Comparison of ENCODE assay signal across 8 mouse cellular contexts in the genomic region with DNA sequence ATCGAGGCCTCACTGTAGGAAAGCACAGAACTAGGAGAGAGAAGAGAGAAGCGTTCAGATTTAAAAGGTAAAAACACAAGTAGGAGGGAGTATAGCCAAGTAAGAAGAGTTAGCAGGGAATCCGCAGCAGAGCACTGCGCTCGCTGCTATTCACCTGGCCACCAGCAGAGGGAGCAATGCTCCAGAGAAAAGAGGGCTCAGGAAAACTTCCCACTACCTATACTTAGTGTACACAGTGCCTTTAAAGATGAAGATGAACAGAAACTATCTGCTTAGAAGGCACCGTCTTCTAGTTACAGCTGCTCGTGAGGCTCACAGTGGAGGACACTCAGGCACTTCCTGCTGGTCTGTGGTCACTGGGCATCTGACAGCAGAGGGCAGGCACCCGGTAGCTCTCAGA. TPM values are rescaled to one million over a fixed set of nuclear protein-coding genes. Genes with fewer than 3 reads are reported as not detected.
DNase-seq lines count a peak whose midpoint lies in the region; ATAC-seq lines count a peak whose summit lies in the region.

No protein-coding gene starts in this region.

- DNase-seq in forebrain, embryonic 10.5 days (ENCODE audit: extremely low spot score, low spot score), result peak; percentile 66
- DNase-seq in c-Kit-positive CD71-positive TER-119-negative erythroid progenitor cells, embryonic 14.5 days (ENCODE audit: low read depth), result peak; percentile 54
- DNase-seq in forebrain, embryonic 14.5 days (ENCODE audit: low spot score), result peak; percentile 79
- peak; percentile 59 for DNase-seq in left cerebral cortex, adult 11 months (ENCODE audit: low spot score)
- peak; percentile 72 for DNase-seq in midbrain, embryonic 10.5 days (ENCODE audit: low spot score)
- peak; percentile 40 for DNase-seq in spleen, adult 12 weeks (ENCODE audit: low spot score)

- no peak overlapping the region for H3K4me2 ChIP-seq in forebrain, embryonic 12.5 days
- H3K4me2 ChIP-seq in forebrain, embryonic 14.5 days (ENCODE audit: low read length), result no peak overlapping the region
- H3K4me2 ChIP-seq in hindbrain, embryonic 16.5 days (ENCODE audit: low read length), result no peak overlapping the region

- no peaks in the 10 kb centered on the region for H3K27me3 ChIP-seq in forebrain, embryonic 10.5 days (ENCODE audit: poor library complexity, severe bottlenecking)
- H3K27me3 ChIP-seq in forebrain, embryonic 12.5 days, result no peaks in the 10 kb centered on the region
- no peaks in the 10 kb centered on the region for H3K27me3 ChIP-seq in forebrain, embryonic 14.5 days (replicated peaks; ENCODE audit: control insufficient read depth, insufficient read depth, low read length)
- H3K27me3 ChIP-seq in hindbrain, embryonic 16.5 days (replicated peaks; ENCODE audit: control insufficient read depth, insufficient read depth, low read length), result no peaks in the 10 kb centered on the region
- H3K27me3 ChIP-seq in midbrain, embryonic 10.5 days (ENCODE audit: low read depth, poor library complexity, severe bottlenecking), result no peaks in the 10 kb centered on the region

- H3K36me3 ChIP-seq in forebrain, embryonic 10.5 days (replicated peaks), result peaks cover 65% of the 10 kb centered on the region
- peaks cover 62% of the 10 kb centered on the region for H3K36me3 ChIP-seq in forebrain, embryonic 12.5 days (replicated peaks)
- peaks cover 68% of the 10 kb centered on the region for H3K36me3 ChIP-seq in forebrain, embryonic 14.5 days (ENCODE audit: control insufficient read depth, insufficient read depth, low read length)
- H3K36me3 ChIP-seq in hindbrain, embryonic 16.5 days (ENCODE audit: control insufficient read depth, insufficient read depth, low read length), result peaks cover 44% of the 10 kb centered on the region
- H3K36me3 ChIP-seq in midbrain, embryonic 10.5 days, result peaks cover 69% of the 10 kb centered on the region

- H3K4me3 ChIP-seq in forebrain, embryonic 10.5 days, result no peak overlapping the region
- no peak overlapping the region for H3K4me3 ChIP-seq in forebrain, embryonic 12.5 days (replicated peaks)
- H3K4me3 ChIP-seq in forebrain, embryonic 14.5 days (ENCODE audit: low read depth, low read length), result no peak overlapping the region
- H3K4me3 ChIP-seq in hindbrain, embryonic 16.5 days (ENCODE audit: low read length), result no peak overlapping the region
- H3K4me3 ChIP-seq in midbrain, embryonic 10.5 days, result no peak overlapping the region

- no peaks in the 10 kb centered on the region; the same call in 1 of the 2 replicates for H3K4me1 ChIP-seq in forebrain, embryonic 10.5 days
- H3K4me1 ChIP-seq in forebrain, embryonic 12.5 days, result no peaks in the 10 kb centered on the region
- no peaks in the 10 kb centered on the region for H3K4me1 ChIP-seq in forebrain, embryonic 14.5 days (ENCODE audit: control insufficient read depth, insufficient read depth, low read length)
- no peaks in the 10 kb centered on the region for H3K4me1 ChIP-seq in hindbrain, embryonic 16.5 days (ENCODE audit: control insufficient read depth, insufficient read depth, low read depth, low read length)
- no peaks in the 10 kb centered on the region for H3K4me1 ChIP-seq in midbrain, embryonic 10.5 days

- 36% methylated on average over 8 of the region's 8 CpGs for WGBS in forebrain, embryonic 10.5 days
- WGBS in forebrain, embryonic 12.5 days, result 30% methylated on average over 8 of the region's 8 CpGs
- WGBS in forebrain, embryonic 14.5 days, result 29% methylated on average over 8 of the region's 8 CpGs
- WGBS in hindbrain, embryonic 16.5 days, result 32% methylated on average over 8 of the region's 8 CpGs
- WGBS in midbrain, embryonic 10.5 days, result 37% methylated on average over 8 of the region's 8 CpGs

- H3K9ac ChIP-seq in forebrain, embryonic 12.5 days, result no peak overlapping the region
- no peak overlapping the region for H3K9ac ChIP-seq in forebrain, embryonic 14.5 days (ENCODE audit: low read length)
- H3K9ac ChIP-seq in hindbrain, embryonic 16.5 days (ENCODE audit: low read depth, low read length), result no peak overlapping the region

- no peak for ATAC-seq in forebrain, embryonic 12.5 days (ENCODE audit: low FRiP score)
- ATAC-seq in forebrain, embryonic 14.5 days, result peak; percentile 34; the same call in 1 of the 2 replicates
- peak; percentile 69; the same call in 1 of the 2 replicates for ATAC-seq in hindbrain, embryonic 16.5 days

- no peaks in the 10 kb centered on the region for H3K9me3 ChIP-seq in forebrain, embryonic 10.5 days
- no peaks in the 10 kb centered on the region for H3K9me3 ChIP-seq in forebrain, embryonic 12.5 days
- H3K9me3 ChIP-seq in forebrain, embryonic 14.5 days (replicated peaks; ENCODE audit: control insufficient read depth, low read length), result no peaks in the 10 kb centered on the region
- H3K9me3 ChIP-seq in hindbrain, embryonic 16.5 days (ENCODE audit: control insufficient read depth, low read length), result no peaks in the 10 kb centered on the region
- H3K9me3 ChIP-seq in midbrain, embryonic 10.5 days (replicated peaks), result no peaks in the 10 kb centered on the region

- H3K27ac ChIP-seq in forebrain, embryonic 10.5 days, result no peak overlapping the region
- no peak overlapping the region for H3K27ac ChIP-seq in forebrain, embryonic 12.5 days
- H3K27ac ChIP-seq in forebrain, embryonic 14.5 days (ENCODE audit: low read depth, low read length), result no peak overlapping the region
- no peak overlapping the region for H3K27ac ChIP-seq in hindbrain, embryonic 16.5 days (ENCODE audit: low read depth, low read length)
- H3K27ac ChIP-seq in midbrain, embryonic 10.5 days (replicated peaks), result no peak overlapping the region

RNA-seq across cellular contexts. Expression of a gene that starts 41.0 kb away (rescaled TPM):
- 7.8 and 9.3 TPM in 2 replicates for polyA plus RNA-seq in forebrain, embryonic 10.5 days (2016; fragmentation: Nextera tagmentation; extraction: Ambion mirVana)
- 12.3 and 12.6 TPM in 2 replicates for polyA plus RNA-seq in forebrain, embryonic 12.5 days (2016; fragmentation: Nextera tagmentation; extraction: Ambion mirVana)
- 7.9 and 10.6 TPM in 2 replicates for polyA plus RNA-seq in forebrain, embryonic 14.5 days (2014; fragmentation: Nextera tagmentation; extraction: Ambion mirVana)
- polyA plus RNA-seq in hindbrain, embryonic 16.5 days (2015; fragmentation: Nextera tagmentation; extraction: Ambion mirVana), result 14.2 and 16.1 TPM in 2 replicates
- polyA plus RNA-seq in midbrain, embryonic 10.5 days (2016; fragmentation: Nextera tagmentation; extraction: Ambion mirVana), result 8.4 and 9.3 TPM in 2 replicates
